Mouse (Mus musculus): ENCODE results near the gene Tecpr2.

Gene Tecpr2

GRCm38 (mm10) chr12:110864008-110864407, 25.1 kb upstream of the Tecpr2 start:
- DNase-seq (ENCODE audit: low spot score), result no peak

- DNase-seq (ENCODE audit: low spot score), result no peak
These were observed 23.5 kb upstream of the Tecpr2 start for GRCm38 (mm10) chr12:110865571-110865970.

DNA sequence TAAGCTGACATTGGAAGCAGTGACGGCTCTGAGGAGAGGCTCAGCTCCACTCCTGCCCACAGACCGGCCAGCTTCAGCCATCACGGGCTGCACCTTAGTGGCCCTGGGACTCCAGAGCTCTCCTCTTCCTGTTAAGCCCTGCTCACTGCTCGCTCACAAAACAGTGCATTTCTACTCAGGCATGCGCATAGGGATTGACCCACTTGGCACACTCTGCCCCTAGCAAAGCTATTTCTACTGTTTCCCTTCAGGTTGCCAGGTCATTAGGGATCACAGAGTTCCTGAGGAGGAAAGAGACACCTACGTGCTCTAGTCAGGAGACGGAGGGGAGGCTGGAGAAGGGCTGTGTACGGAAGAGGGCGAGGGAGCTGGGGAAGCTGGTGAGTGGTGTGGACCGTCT, 23.1 kb upstream of the Tecpr2 start:
- no peak for DNase-seq (ENCODE audit: low spot score)

DNA sequence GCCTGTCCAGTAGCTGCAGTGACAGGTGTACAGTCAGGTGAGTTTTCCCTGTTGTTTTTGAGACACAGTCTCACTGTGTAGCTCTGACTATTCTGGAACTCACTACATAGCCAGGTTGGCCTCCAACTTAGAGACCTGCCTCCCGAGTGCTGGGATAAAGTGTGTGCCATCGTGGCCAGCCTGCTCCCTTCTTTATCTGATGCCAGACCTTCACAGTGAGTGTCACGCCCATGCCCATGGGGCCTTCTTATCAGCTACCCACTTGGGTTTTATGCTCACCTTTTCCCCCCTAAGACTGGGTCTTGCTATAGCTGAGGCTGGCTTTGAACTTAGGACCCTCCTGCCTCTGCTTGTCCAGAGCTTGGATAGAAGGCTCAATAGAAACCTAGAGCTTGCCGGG, 19.0 kb upstream of the Tecpr2 start:
- DNase-seq (ENCODE audit: low spot score), result no peak

DNA sequence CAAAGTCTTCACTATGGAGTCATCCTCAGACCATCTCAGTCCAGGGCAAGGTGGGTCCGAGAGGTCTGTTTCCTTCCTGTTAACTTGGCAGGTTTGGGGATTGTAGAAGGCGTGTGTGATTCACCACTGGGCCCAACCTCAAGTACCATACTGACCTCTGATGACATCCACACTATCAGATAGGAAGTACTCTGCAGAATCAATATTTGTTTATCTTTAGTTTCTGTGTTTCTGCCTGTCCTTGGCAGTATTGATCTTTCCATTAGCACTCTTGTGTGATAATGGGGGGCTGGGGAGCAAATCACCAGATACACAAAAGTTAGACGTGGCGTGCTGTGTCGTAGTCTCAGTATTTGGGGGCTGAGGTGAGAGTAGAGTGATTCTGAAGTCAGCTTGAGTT, 17.8 kb upstream of the Tecpr2 start:
- DNase-seq (ENCODE audit: low spot score), result no peak

DNA sequence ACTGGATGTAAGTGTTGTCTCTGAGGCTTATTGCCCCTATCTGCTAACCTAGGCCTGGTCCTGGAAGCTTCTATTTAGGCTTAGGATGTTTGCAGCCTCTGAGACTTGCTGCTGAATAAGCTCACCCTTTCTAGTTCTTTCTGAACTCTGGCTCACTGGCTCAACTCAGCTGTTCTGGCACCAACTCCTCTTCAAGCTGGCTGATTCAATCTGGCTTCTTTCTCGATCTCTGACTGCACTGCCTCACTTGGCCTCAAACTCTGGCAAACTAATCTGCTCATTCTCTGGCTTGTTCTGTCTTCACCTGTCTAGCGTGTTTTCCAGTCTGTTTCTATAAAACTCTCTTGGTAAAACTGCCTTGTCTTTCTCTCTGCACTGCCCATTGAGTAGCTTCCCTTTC, 13.7 kb upstream of the Tecpr2 start:
- no peak for DNase-seq (ENCODE audit: low spot score)

GRCm38 (mm10) chr12:110882291-110882690, 6.8 kb upstream of the Tecpr2 start:
- no peak for DNase-seq (ENCODE audit: low spot score)

- no peak for DNase-seq (ENCODE audit: low spot score)
These were observed 3.8 kb upstream of the Tecpr2 start for GRCm38 (mm10) chr12:110885251-110885650.

DNA sequence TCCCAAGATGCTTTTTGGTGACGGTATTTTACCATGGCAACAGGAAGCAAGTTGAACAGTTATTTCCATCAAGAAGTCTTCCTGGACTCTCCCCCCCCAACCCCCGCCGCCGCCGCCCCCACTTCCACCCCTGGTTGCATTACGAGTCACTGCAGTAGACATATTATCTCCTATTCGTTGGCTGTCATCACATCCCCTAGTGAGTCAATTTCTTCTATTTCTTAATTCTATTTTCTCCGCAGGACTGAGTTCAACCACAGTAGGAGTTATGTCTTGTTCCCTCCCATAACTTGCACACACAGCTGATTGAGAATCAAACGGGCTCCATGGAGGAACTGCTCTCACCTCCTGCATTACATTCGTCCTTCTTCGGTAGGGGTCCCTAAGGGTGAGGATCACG, 958 bp upstream of the Tecpr2 start:
- peak; percentile 3 for DNase-seq (ENCODE audit: low spot score)

DNA sequence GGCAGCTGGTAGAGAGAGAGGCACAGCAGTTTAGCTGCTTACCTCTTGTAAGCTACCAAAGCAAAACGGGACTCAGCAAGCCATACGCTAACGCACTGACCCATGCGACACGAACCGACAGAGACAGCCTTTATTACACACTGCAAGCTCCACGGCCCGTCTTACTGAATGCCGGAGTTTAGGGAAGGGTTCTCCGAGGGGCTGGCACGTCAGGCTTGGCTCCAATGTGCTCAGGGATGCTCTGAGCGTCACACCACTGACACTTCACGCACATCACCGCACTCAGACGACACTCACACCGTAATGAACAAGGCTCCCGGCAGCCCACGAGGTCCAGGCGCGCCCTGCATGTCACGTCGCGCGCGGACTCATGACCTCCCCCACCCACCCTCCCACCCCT, 458 bp upstream of the Tecpr2 start:
- no peak for DNase-seq (ENCODE audit: low spot score)

DNA sequence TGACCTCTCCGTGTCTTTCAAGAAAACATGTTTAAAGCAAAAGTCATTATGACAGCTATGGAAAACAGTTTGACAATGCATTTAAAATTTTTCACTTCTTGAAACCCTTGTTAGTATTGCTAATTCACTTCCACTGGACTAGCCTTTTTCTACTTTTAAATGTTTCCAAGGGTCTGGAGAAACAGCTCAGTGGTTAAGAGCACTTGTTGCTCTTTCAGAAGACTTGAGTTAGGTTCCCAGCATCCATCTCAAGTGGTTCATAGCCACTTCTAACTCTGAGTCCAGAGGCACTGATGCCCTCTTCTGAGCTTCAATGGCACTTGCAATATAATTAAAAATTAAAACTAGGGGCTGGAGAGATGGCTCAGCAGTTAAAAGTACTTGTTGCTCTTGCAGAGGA, 2.8 kb downstream of the Tecpr2 start:
- DNase-seq (ENCODE audit: low spot score), result no peak

DNA sequence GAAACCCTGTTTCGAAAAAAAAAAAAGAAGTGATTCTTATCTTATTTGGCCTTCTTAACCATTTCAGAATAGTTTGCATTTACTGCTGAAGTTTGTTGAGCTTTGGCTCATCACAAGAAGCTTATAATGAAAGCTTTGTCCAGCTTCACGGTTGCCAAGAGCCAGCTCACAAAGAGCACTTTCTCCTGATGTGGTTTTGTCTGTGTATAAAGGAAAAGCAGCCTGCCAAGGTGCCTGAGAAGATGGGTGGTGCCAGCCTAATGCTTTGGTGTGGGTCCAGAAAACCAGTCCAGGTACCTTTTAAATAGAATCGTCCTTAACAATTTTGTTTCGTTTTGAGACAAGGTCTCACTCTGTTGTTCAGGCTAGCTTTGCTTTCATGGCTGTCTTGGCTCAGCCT, 13.0 kb downstream of the Tecpr2 start:
- DNase-seq (ENCODE audit: low spot score), result no peak

GRCm38 (mm10) chr12:110903536-110903935, 14.5 kb downstream of the Tecpr2 start:
- no peak for DNase-seq (ENCODE audit: low spot score)

GRCm38 (mm10) chr12:110907845-110908244, 18.8 kb downstream of the Tecpr2 start:
- DNase-seq (ENCODE audit: low spot score), result no peak

DNA sequence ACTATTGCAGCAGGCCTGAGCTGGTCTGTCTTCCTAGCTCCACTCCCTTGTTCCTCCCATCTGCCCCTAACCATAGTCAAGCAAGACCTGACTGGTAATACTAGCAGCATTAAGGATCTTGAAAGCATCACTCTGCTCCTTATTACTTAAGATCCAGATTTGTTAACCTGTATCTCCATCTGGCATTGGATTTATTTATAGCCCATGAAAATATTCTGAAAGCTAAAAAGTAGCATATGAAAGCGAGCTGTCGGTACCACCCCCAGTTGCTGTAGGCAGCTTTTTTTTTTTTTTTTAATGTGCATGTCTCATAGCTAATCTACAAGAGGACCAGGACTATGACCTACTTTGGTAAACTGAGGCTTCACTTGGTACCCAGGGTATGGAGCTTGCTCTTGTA, 20.9 kb downstream of the Tecpr2 start:
- no peak for DNase-seq (ENCODE audit: low spot score)

GRCm38 (mm10) chr12:110915761-110916160, 26.7 kb downstream of the Tecpr2 start:
- no peak for DNase-seq (ENCODE audit: low spot score)

DNA sequence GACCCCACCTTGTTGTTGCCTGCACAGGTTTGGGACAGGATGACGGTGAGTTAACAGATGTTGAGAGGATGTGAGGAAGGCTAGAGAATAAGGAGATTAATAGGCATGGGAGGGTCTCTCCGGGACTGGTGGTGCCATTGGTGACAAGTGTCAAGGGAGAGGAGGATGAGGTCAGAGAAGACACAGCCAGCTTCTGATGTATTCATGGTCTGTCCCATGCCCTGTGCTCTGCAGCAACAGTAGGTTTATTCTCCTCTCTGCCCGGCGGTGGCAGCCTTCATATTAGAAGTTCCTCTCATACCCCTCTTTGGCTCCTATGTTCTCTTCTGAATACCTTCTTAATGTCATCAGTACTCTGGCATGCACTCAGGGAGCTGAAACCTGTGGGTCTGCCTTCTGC, 31.2 kb downstream of the Tecpr2 start:
- no peak for DNase-seq (ENCODE audit: low spot score)

- no peak for DNase-seq (ENCODE audit: low spot score)
These were observed 32.5 kb downstream of the Tecpr2 start for GRCm38 (mm10) chr12:110921572-110921971.

GRCm38 (mm10) chr12:110932820-110933219, 43.8 kb downstream of the Tecpr2 start:
- no peak for DNase-seq (ENCODE audit: low spot score)

DNA sequence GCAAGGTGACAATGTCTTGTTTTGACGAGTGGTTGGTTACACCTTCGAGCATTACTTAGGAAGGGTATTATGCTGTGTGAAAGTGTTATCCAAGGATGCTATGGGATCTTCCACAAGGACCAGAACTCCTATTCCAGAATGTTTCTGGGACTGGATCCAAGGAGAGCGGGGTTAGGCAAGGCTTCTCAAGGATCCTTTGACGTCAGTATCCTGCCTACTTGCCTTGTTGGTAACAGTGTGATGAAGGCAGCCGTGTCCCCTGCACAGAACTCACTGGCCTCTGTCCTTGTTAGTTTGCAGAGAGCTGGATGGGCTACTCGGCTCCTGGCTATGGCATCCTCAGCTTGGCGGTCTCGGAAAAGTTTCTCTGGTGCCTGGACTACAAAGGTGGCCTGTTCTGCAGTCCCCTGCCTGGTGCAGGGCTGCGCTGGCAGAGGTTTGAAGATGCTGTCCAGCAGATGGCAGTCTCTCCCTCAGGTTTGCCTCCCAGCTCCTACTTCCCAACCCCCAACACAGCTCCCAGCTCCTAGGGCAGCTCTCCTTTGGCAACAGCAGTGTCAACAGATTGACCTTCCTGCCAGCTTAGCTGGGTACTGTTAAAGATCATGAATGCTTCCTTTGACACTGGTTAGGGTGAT, 47.0 kb downstream of the Tecpr2 start:
- peak; percentile 21 for DNase-seq (ENCODE audit: low spot score)

GRCm38 (mm10) chr12:110937496-110937895, 48.4 kb downstream of the Tecpr2 start:
- no peak for DNase-seq (ENCODE audit: low spot score)

- no peak for DNase-seq (ENCODE audit: low spot score)
These were observed 50.3 kb downstream of the Tecpr2 start for GRCm38 (mm10) chr12:110939385-110939784.

DNA sequence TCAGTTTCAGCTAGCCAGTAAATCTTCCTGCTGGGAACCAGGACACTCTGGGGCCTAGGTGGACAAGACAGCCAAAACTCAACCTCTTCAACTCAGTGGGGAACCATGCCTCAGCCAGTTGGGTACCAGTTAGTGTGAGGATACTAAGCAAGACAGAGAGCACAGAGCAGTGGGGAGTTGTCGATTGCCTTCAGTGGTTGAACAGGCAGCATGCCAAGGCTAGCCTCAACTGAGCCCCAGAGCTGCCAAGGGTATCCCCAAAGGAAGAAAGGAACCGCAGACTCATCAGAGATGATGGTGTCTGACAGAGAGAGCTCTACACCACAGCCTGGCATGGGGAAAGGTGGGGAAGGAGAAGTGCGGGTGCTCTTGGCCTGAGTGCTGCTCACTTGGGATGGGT, 51.8 kb downstream of the Tecpr2 start:
- DNase-seq (ENCODE audit: low spot score), result no peak

DNA sequence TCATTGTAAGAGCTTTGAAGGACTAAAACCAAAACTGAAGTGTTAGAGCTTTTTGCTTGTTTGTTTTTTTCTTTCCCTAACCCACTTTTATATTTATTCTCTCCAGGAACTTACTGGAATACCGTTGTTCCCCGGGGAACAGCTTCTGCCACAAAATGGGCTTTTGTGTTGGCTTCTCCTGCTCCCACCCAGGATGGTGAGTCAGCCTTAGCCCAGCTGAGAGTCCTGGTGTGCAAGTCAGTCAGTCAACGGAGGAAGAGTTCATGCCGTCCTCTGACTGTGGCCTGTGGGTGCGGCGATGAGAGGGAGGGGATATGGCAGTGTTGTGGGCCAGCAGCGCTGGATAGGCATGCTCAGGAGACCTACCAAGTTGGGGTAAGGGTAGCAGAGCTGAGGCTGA, 57.2 kb downstream of the Tecpr2 start:
- DNase-seq (ENCODE audit: low spot score), result no peak
